Mouse (Mus musculus) CD4-positive, CD25-positive, alpha-beta regulatory T cell, adult 4 months (primary cell): ENCODE data around the gene Gm21095. TPM values are rescaled to one million over a fixed set of nuclear protein-coding genes. Genes with fewer than 3 reads are reported as not detected.
"Not testable (repeated sequence)": the region's sequence is repeated elsewhere in the genome, so short reads cannot be mapped to it uniquely, and the experiment has no call there.

ENCODE experiments used
- ATAC-seq: one replicate; pipeline ENCODE4 v1.8.0; 2017
- polyA plus RNA-seq, 2 experiments: library from polyadenylated mRNA; unstranded; fragments of 100-300 nt; shearing (Covaris generic); gene quantifications; one replicate each; pipeline ENCODE4 v1.2.1; 2017

Gm21095 gene
- not detected for polyA plus RNA-seq

- ATAC-seq, result not testable (repeated sequence)
Measured at GRCm38 (mm10) chrY:84096979-84097378, at the start of gene Gm21095. Gm21095 (plus strand) TSS chrY:84097279.
